Mouse (Mus musculus): ENCODE results near the gene Slc39a11. TPM values are rescaled to one million over a fixed set of nuclear protein-coding genes. Genes with fewer than 3 reads are reported as not detected.

The Slc39a11 gene
- total and polyA plus RNA-seq, 3 experiments = 43.2 to 54.4 (median 51.0) TPM

- H3K9ac ChIP-seq (ENCODE audit: insufficient read depth, low read depth) = no peak overlapping the region
- dilution Hi-C loops (cut with MboI; ENCODE audit: extremely low pct_ligation_motif_present, extremely low pct_unique_long_range_greater_than_20kb, low sequenced_read_pairs) = no loop called here
- H3K27ac ChIP-seq (ENCODE audit: insufficient read depth, low read depth) = no peak overlapping the region
- no peak overlapping the region for H3K4me2 ChIP-seq (ENCODE audit: insufficient read depth, low read depth, poor library complexity, severe bottlenecking)
- peaks cover 0 to 1% of the 10 kb centered on the region in 2 experiments; a peak in 1 of 4 replicates for H3K4me1 ChIP-seq (ENCODE audit: control insufficient read depth in 1 of 2, insufficient read depth in 2 of 2)
- in situ Hi-C loops (cut with MboI; ENCODE audit: low pct_ligation_motif_present, low pct_unique_long_range_greater_than_20kb, low sequenced_read_pairs) = loop anchor here (25.0 kb wide), 1 partner anchor 535 kb away; no protein-coding TSS in a partner anchor
- H3K9me3 ChIP-seq (replicated peaks; ENCODE audit: low read length) = no peaks in the 10 kb centered on the region
- DNase-seq (ENCODE audit: extremely low read depth) = no peak
- peaks cover 0 to 20% of the 10 kb centered on the region in 2 experiments for H3K36me3 ChIP-seq (replicated peaks in 1 of 2; ENCODE audit: control insufficient read depth in 1 of 2, insufficient read depth in 1 of 2, low read length in 1 of 2)
- TF ChIP-seq BHLHE40 (IDR thresholded peaks at IDR 0.05; ENCODE audit: low read depth, low read length) (no peak), TCF12 (IDR thresholded peaks at IDR 0.05; ENCODE audit: low read depth, low read length) (no peak), MEF2A (IDR thresholded peaks at IDR 0.05; ENCODE audit: borderline replicate concordance, low read depth, low read length) (no peak), UBTF (IDR thresholded peaks at IDR 0.05; ENCODE audit: low read depth, low read length) (no peak), USF2 (conservative IDR thresholded peaks at IDR 0.05; ENCODE audit: low read depth, low read length) (no peak), RCOR1 (conservative IDR thresholded peaks at IDR 0.05; ENCODE audit: low read depth, low read length) (no peak), ZMIZ1 (IDR thresholded peaks at IDR 0.05; ENCODE audit: low read depth, low read length) (no peak), POLR2AphosphoS2 (IDR thresholded peaks at IDR 0.05; ENCODE audit: low read depth, low read length) (no peak), ETS1 (conservative IDR thresholded peaks at IDR 0.05; ENCODE audit: low read depth, low read length) (no peak), CHD2 (IDR thresholded peaks at IDR 0.05; ENCODE audit: low read length) (no peak), GABPA (IDR thresholded peaks at IDR 0.05; ENCODE audit: insufficient replicate concordance, low read depth, low read length) (no peak), EP300 (IDR thresholded peaks at IDR 0.05; ENCODE audit: low read length) (no peak), JUND (conservative IDR thresholded peaks at IDR 0.05; ENCODE audit: low read depth, low read length) (no peak)
- H3K27me3 ChIP-seq (replicated peaks) = no peaks in the 10 kb centered on the region
- no peak overlapping the region for H3K4me3 ChIP-seq (replicated peaks in 1 of 3; ENCODE audit: low read depth in 2 of 3, low read length in 2 of 3, poor library complexity in 1 of 3)
- H3K79me2 ChIP-seq (replicated peaks; ENCODE audit: control insufficient read depth, extremely low read depth, insufficient read depth, poor library complexity, severe bottlenecking) = no peaks in the 10 kb centered on the region
Observed at GRCm38 (mm10) chr11:113277034-113277612, 372.8 kb downstream of the Slc39a11 start.

GRCm38 (mm10) chr11:113276518-113276917 lies 373.4 kb downstream of the Slc39a11 start:
- peaks cover 0 to 5% of the 10 kb centered on the region in 2 experiments; a peak in 1 of 4 replicates for H3K4me1 ChIP-seq (ENCODE audit: control insufficient read depth in 1 of 2, insufficient read depth in 2 of 2)
- dilution Hi-C loops (cut with MboI; ENCODE audit: extremely low pct_ligation_motif_present, extremely low pct_unique_long_range_greater_than_20kb, low sequenced_read_pairs) = no loop called here

More at GRCm38 (mm10) chr11:113276518-113276917, 373.4 kb downstream of the Slc39a11 start:
- no peak for TF ChIP-seq ZKSCAN1 (IDR thresholded peaks at IDR 0.05; ENCODE audit: borderline replicate concordance, low read depth, low read length)
- TF ChIP-seq MAZ (IDR thresholded peaks at IDR 0.05; ENCODE audit: low read depth, low read length) = no peak
- TF ChIP-seq EP300 (IDR thresholded peaks at IDR 0.05; ENCODE audit: low read length) = no peak
- no peak for TF ChIP-seq CTCF (conservative IDR thresholded peaks at IDR 0.05 in 1 of 2, IDR thresholded peaks at IDR 0.05 in 1 of 2; ENCODE audit: low read depth in 2 of 2, low read length in 2 of 2)
- no peak for TF ChIP-seq ZMIZ1 (IDR thresholded peaks at IDR 0.05; ENCODE audit: low read depth, low read length)
- no peak for TF ChIP-seq PAX5 (IDR thresholded peaks at IDR 0.05; ENCODE audit: low read length)
- TF ChIP-seq NRF1 (IDR thresholded peaks at IDR 0.05; ENCODE audit: low read depth, low read length) = no peak
- TF ChIP-seq TCF12 (IDR thresholded peaks at IDR 0.05; ENCODE audit: low read depth, low read length) = no peak
- no peak for TF ChIP-seq TBP (conservative IDR thresholded peaks at IDR 0.05; ENCODE audit: low read depth, low read length)
- TF ChIP-seq MAX (IDR thresholded peaks at IDR 0.05; ENCODE audit: low read length) = no peak
- TF ChIP-seq SIN3A (IDR thresholded peaks at IDR 0.05; ENCODE audit: low read length) = no peak
- TF ChIP-seq KAT2A (IDR thresholded peaks at IDR 0.05; ENCODE audit: insufficient replicate concordance, low read length) = no peak
- TF ChIP-seq RAD21 (IDR thresholded peaks at IDR 0.05; ENCODE audit: low read depth, low read length) = no peak
- no peak for TF ChIP-seq JUND (conservative IDR thresholded peaks at IDR 0.05; ENCODE audit: low read depth, low read length)
- H3K79me2 ChIP-seq (replicated peaks; ENCODE audit: control insufficient read depth, extremely low read depth, insufficient read depth, poor library complexity, severe bottlenecking) = no peaks in the 10 kb centered on the region
- no peaks in the 10 kb centered on the region for H3K9me3 ChIP-seq (replicated peaks; ENCODE audit: low read length)
- no peak for DNase-seq (ENCODE audit: extremely low read depth)
- no peak overlapping the region for H3K9ac ChIP-seq (ENCODE audit: insufficient read depth, low read depth)
- no peak overlapping the region for H3K27ac ChIP-seq (ENCODE audit: insufficient read depth, low read depth)
- H3K4me3 ChIP-seq (replicated peaks in 1 of 3; ENCODE audit: low read depth in 2 of 3, low read length in 2 of 3, poor library complexity in 1 of 3) = no peak overlapping the region
- peaks cover 0 to 20% of the 10 kb centered on the region in 2 experiments for H3K36me3 ChIP-seq (replicated peaks in 1 of 2; ENCODE audit: control insufficient read depth in 1 of 2, insufficient read depth in 1 of 2, low read length in 1 of 2)
- no peak overlapping the region for H3K4me2 ChIP-seq (ENCODE audit: insufficient read depth, low read depth, poor library complexity, severe bottlenecking)
- H3K27me3 ChIP-seq (replicated peaks) = no peaks in the 10 kb centered on the region
- in situ Hi-C loops (cut with MboI; ENCODE audit: low pct_ligation_motif_present, low pct_unique_long_range_greater_than_20kb, low sequenced_read_pairs) = loop anchor here (25.0 kb wide), 1 partner anchor 536 kb away; no protein-coding TSS in a partner anchor

Measured in CH12.LX (cell line).